Mouse (Mus musculus) heart, adult 2 months (tissue): ENCODE measurements around the gene Rnf126.

Experiments used
- CTCF ChIP-seq: fragments of 200-600 bp; IDR thresholded peaks from 2 replicates; pipeline ENCODE4 v1.8.1; 2022; ENCODE audit warnings: antibody characterized with exemption, mild to moderate bottlenecking, moderate library complexity
- EP300 ChIP-seq: fragments of 200-500 bp; IDR thresholded peaks from 2 replicates; pipeline ENCODE4 v1.6.1; 2011; ENCODE audit warnings: low read depth, low read length, control low read depth; ENCODE audit not compliant: insufficient read depth
- POLR2A ChIP-seq: fragments of 200-500 bp; IDR thresholded peaks from 2 replicates; pipeline ENCODE4 v1.6.1; 2011; ENCODE audit warnings: mild to moderate bottlenecking, low read depth, low read length, control low read depth; ENCODE audit not compliant: insufficient read depth

- TF ChIP-seq CTCF = no peak
- no peak for TF ChIP-seq EP300
- no peak for TF ChIP-seq POLR2A
Measured at GRCm38 (mm10) chr10:79746774-79747151, 20.0 kb downstream of the Rnf126 start.
